Mouse (Mus musculus) stomach, postnatal 0 days (tissue): ENCODE measurements at regions not wholly inside any gene's neighbourhood (a gene's known extent, or its start where the extent isn't known, plus 50 kb on each side); places are given as distances from the start of the nearest gene placed in this dataset.

Source experiments
- ATAC-seq: fragments of 200-750 bp; cut with Nextera tagmentation; 2 replicates; pipeline ENCODE4 v1.8.0; 2017; ENCODE audit not compliant: low FRiP score, low TSS enrichment
- DNase-seq: peaks from one replicate; pipeline ENCODE4 v3.0.0-alpha.2; 2016; ENCODE audit warnings: low spot score
- H3K27ac ChIP-seq: fragments of 300-500 bp; sonication (generic); replicated peaks from 2 replicates; pipeline ENCODE4 v1.5.1; 2014; ENCODE audit warnings: mild to moderate bottlenecking, control low read depth
- H3K27me3 ChIP-seq: fragments of 300-500 bp; sonication (generic); 2 replicates; pipeline ENCODE4 v1.6.1; 2014; ENCODE audit warnings: low read length; ENCODE audit not compliant: control insufficient read depth, insufficient read depth
- H3K36me3 ChIP-seq: fragments of 300-500 bp; sonication (generic); 2 replicates; pipeline ENCODE4 v1.6.1; 2014; ENCODE audit warnings: low read length, mixed read lengths; ENCODE audit not compliant: control insufficient read depth, insufficient read depth
- H3K4me1 ChIP-seq: fragments of 300-500 bp; sonication (generic); replicated peaks from 2 replicates; pipeline ENCODE4 v1.6.1; 2014; ENCODE audit warnings: antibody characterized with exemption; ENCODE audit not compliant: control insufficient read depth, insufficient read depth
- H3K4me2 ChIP-seq: fragments of 300-500 bp; sonication (generic); replicated peaks from 2 replicates; pipeline ENCODE4 v1.6.1; 2014; ENCODE audit warnings: low read depth, mild to moderate bottlenecking, control low read depth, moderate library complexity
- H3K4me3 ChIP-seq: fragments of 300-500 bp; sonication (generic); 2 replicates; pipeline ENCODE4 v1.5.1; 2014; ENCODE audit warnings: low read depth, low read length, control low read depth
- H3K9ac ChIP-seq: fragments of 300-500 bp; sonication (generic); 2 replicates; pipeline ENCODE4 v1.6.1; 2014; ENCODE audit warnings: mild to moderate bottlenecking, low read length, control low read depth, mixed read lengths
- H3K9me3 ChIP-seq: fragments of 300-500 bp; sonication (generic); 2 replicates; pipeline ENCODE4 v1.6.1; 2016; ENCODE audit warnings: low read length; ENCODE audit not compliant: control insufficient read depth
- CTCF ChIP-seq: IDR thresholded peaks from 2 replicates; pipeline ENCODE4 v1.5.1; 2016; ENCODE audit warnings: antibody characterized with exemption, low read depth, mild to moderate bottlenecking, moderate library complexity
- EP300 ChIP-seq: optimal IDR thresholded peaks from 2 replicates; pipeline ENCODE3; 2016; ENCODE audit warnings: antibody characterized with exemption
- WGBS: fragments of 180-500 bp; shearing (Covaris S2); extraction: QIAGEN DNeasy Blood & Tissue Kit; methylation state at CpG from one replicate; pipeline ENCODE4 v1.1.7; 2014; 5-methylcytosine and 5-hydroxymethylcytosine counted together

DNA sequence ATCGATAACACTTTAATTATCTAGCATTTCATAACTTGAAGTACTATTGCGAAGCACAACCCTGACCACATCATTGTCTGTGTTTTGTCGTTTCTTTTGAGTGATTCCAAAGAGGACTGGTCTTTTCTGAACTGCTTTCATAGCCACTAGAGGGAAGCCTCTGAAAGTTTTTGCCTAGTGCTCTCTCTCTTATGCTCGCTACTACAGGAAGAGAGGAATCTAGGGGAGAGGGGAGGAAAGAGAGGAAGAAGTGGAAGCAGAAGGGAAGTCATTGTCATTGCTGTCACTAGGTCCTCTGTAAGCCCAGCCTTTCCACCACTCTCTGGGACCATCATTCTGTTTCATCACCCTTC lies 217.1 kb upstream of the Kif2a start:
- no peak for DNase-seq
- ATAC-seq: peak; percentile 59; the same call in 1 of the 2 replicates
- Histone ChIP-seq H3K27me3 (no peaks in the 10 kb centered on the region), H3K9ac (no peak overlapping the region), H3K36me3 (no peaks in the 10 kb centered on the region), H3K9me3 (no peaks in the 10 kb centered on the region), H3K4me3 (no peak overlapping the region), H3K4me1 (no peaks in the 10 kb centered on the region; the same call in 1 of the 2 replicates), H3K27ac (peak overlapping the region; percentile 49), H3K4me2 (no peak overlapping the region; the same call in 1 of the 2 replicates)
- TF ChIP-seq EP300 (no peak), CTCF (peak; percentile 67)
- 26% methylated on average over 4 of the region's 4 CpGs for WGBS

DNA sequence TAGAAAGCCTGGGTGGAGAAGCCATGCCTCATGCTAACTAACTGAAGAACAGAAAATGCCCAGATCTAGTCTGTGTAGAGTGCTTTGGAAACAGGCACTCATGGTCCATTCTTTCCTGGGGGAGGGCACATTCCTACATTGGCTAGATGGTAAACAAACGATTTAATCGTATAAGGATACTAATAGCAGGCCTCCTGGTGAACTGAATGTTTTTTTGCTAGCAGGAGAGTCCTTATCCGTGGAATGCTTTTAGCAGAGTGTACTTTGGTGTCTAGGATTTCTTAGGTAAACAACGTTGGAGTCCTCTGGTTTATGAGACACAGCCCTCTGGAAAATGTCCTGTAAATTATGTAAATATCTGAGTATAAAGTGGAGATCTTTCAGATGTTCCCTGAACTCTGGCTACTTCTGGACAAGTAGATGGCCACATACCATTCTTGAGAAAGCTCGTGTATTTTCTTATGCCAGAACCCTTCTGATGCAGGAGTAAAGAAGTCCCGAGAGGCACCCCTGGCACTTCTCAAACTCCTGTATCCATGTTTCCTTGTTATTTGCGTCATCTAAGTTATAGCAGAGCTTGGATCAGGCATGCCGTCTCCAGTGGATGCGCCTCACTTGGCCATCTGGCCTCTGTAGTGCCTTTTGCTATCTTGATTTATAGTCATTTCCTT lies 216.6 kb upstream of the Kif2a start:
- TF ChIP-seq CTCF (no peak), EP300 (peak; percentile 41)
- H3K4me3 ChIP-seq: no peak overlapping the region
- DNase-seq: no peak
- no peaks in the 10 kb centered on the region for H3K9me3 ChIP-seq
- no peaks in the 10 kb centered on the region; the same call in 1 of the 2 replicates for H3K4me1 ChIP-seq
- ATAC-seq: peak; percentile 86
- H3K9ac ChIP-seq: no peak overlapping the region
- no peaks in the 10 kb centered on the region for H3K36me3 ChIP-seq
- 25% methylated on average over 9 of the region's 9 CpGs for WGBS
- H3K27ac ChIP-seq: peak overlapping the region; percentile 69
- no peak overlapping the region; the same call in 1 of the 2 replicates for H3K4me2 ChIP-seq
- no peaks in the 10 kb centered on the region for H3K27me3 ChIP-seq

DNA sequence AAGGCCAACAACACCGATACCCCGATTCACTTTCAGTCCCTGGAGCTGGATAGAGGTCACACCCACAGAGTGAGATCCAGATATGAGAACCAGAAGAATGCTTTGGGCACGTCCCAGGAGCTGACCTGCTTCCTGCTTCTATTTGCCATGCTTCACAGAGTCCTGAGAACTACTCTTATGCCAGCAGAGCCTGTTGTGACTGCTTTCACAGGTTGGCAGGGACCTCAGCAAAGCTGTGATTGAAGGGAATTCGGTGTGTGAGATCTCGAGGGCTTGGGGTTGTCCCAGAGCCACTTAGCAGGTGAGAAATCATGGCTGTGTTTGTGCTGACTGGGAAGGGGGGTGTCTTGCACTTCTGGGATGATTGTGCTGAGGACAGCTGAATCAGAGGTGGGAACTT lies 197.5 kb upstream of the Kif2a start:
- H3K9me3 ChIP-seq: no peaks in the 10 kb centered on the region
- no peak overlapping the region for H3K27ac ChIP-seq
- H3K27me3 ChIP-seq: no peaks in the 10 kb centered on the region
- 45% methylated on average over 5 of the region's 5 CpGs for WGBS
- H3K4me2 ChIP-seq: no peak overlapping the region
- H3K4me3 ChIP-seq: no peak overlapping the region
- no peak overlapping the region for H3K9ac ChIP-seq
- DNase-seq (no peak), ATAC-seq (no peak)
- H3K4me1 ChIP-seq: no peaks in the 10 kb centered on the region
- no peaks in the 10 kb centered on the region for H3K36me3 ChIP-seq
- TF ChIP-seq CTCF: no peak
- no peak for TF ChIP-seq EP300

DNA sequence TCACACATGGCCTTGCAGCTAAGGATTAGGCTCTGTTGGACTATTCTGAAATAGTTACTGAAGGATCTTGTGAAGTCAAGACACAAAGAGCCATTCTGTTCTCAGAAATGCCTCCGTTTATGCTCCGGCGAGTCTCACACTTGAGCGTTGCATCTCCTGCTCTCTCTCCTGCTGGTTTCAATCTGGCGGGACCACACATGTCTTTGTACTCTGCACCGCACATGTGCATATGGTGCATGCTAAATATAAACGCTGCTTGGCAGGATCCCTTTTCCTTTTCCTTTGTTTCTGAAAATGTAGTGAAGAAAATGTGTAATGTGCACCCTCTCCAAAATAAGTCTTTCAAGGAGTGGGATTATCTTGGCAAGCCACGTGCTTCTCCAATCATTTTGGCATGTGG lies 196.4 kb upstream of the Kif2a start:
- H3K27me3 ChIP-seq: no peaks in the 10 kb centered on the region
- H3K36me3 ChIP-seq: no peaks in the 10 kb centered on the region
- H3K9me3 ChIP-seq: no peaks in the 10 kb centered on the region
- H3K4me2 ChIP-seq: no peak overlapping the region
- H3K27ac ChIP-seq: no peak overlapping the region
- H3K9ac ChIP-seq: no peak overlapping the region
- H3K4me1 ChIP-seq: no peaks in the 10 kb centered on the region
- WGBS: 61% methylated on average over 8 of the region's 8 CpGs
- H3K4me3 ChIP-seq: no peak overlapping the region
- DNase-seq: no peak
- TF ChIP-seq CTCF: no peak
- no peak for ATAC-seq

DNA sequence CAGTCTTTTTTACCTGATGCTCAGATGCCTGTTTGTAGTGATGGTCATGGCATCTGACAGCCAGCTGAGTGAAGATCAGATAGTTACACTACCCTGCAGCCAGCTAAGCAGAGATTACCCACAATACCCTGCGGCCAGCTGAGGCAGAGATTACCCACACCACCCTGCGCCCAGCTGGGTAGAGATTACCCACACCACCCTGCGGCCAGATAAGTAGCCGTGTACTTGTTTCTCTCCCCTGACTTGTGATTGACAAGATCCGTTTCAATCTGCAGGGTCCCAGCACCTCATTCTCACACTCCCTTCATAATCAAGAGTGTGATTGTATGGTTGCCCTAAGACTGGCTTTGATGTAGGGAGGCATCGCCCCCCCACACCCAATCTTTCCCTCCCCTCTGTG lies 195.9 kb upstream of the Kif2a start:
- DNase-seq (no peak), ATAC-seq (no peak)
- H3K4me2 ChIP-seq: no peak overlapping the region
- H3K4me1 ChIP-seq: no peaks in the 10 kb centered on the region
- H3K4me3 ChIP-seq: no peak overlapping the region
- no peaks in the 10 kb centered on the region for H3K9me3 ChIP-seq
- no peak overlapping the region for H3K9ac ChIP-seq
- H3K27me3 ChIP-seq: no peaks in the 10 kb centered on the region
- 77% methylated on average over 6 of the region's 6 CpGs for WGBS
- TF ChIP-seq CTCF: no peak
- no peak for TF ChIP-seq EP300
- H3K27ac ChIP-seq: no peak overlapping the region
- H3K36me3 ChIP-seq: no peaks in the 10 kb centered on the region

DNA sequence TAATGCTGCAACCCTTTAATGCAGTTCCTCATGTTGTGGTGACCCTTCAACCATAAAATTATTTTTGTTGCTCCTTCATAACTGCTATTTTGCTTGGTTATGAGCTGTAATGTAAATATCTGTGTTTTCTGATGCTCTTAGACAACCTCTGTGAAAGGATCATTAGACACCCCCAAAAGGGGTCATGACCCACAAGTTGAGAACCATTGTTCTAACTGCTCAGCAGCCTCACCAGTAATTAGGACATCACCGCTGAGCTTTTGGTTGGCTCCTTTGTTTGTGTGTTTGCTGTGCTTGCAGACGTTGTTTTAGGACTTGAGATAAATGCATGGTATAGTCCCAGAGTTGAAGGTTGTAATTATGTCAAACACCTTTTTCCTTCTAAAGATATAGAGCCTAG lies 191.4 kb upstream of the Kif2a start:
- Histone ChIP-seq H3K4me2 (no peak overlapping the region), H3K9ac (no peak overlapping the region), H3K4me3 (no peak overlapping the region), H3K27me3 (no peaks in the 10 kb centered on the region), H3K4me1 (no peaks in the 10 kb centered on the region), H3K36me3 (no peaks in the 10 kb centered on the region), H3K27ac (no peak overlapping the region), H3K9me3 (no peaks in the 10 kb centered on the region)
- TF ChIP-seq CTCF (no peak), EP300 (no peak)
- ATAC-seq (no peak), DNase-seq (no peak)
- WGBS: 27% methylated on average over 2 of the region's 2 CpGs
